Mouse (Mus musculus) large intestine, adult 2 months (tissue): ENCODE measurements around the gene Pcbd1. TPM values are rescaled to one million over a fixed set of nuclear protein-coding genes. Genes with fewer than 3 reads are reported as not detected.

Experiments
- DNase-seq: peaks from one replicate; pipeline ENCODE4 v3.0.0-alpha.2; 2012; ENCODE audit warnings: low read depth, low spot score
- WGBS: fragments of 180-500 bp; shearing (Covaris S2); methylation state at CpG from one replicate; pipeline ENCODE4 v1.1.7; 2018; 5-methylcytosine and 5-hydroxymethylcytosine counted together
- polyA plus RNA-seq: library from polyadenylated mRNA; depleted of rRNA; stranded (reverse); fragments of >200 nt; gene quantifications from 2 replicates; pipeline ENCODE4 v1.2.3, GENCODE M21; 2012; rRNA removed

The Pcbd1 gene
- 60.3 and 60.5 TPM in 2 replicates for polyA plus RNA-seq

GRCm38 (mm10) chr10:61089170-61090142, at the start of gene Pcbd1:
TSS of gene Pcbd1 (plus strand) at chr10:61089331.
- peak; percentile 31 for DNase-seq
- 6% methylated on average over 33 of the region's 33 CpGs for WGBS

GRCm38 (mm10) chr10:61039657-61040056, 49.5 kb upstream of the Pcbd1 start:
- WGBS: 70% methylated on average over 12 of the region's 12 CpGs
- no peak for DNase-seq

GRCm38 (mm10) chr10:61045081-61045480, 44.0 kb upstream of the Pcbd1 start:
- 15% methylated on average over 8 of the region's 8 CpGs for WGBS
- DNase-seq: no peak

- peak; percentile 33 for DNase-seq
- WGBS: 57% methylated on average over 14 of the region's 14 CpGs
These were observed 37.0 kb upstream of the Pcbd1 start for GRCm38 (mm10) chr10:61051993-61052613.

- 93% methylated on average over 7 of the region's 7 CpGs for WGBS
These were observed 32.5 kb upstream of the Pcbd1 start for GRCm38 (mm10) chr10:61056661-61057060.

GRCm38 (mm10) chr10:61059101-61059500, 30.0 kb upstream of the Pcbd1 start:
- no peak for DNase-seq
- WGBS: 0% methylated on average over 1 of the region's 1 CpGs

More at GRCm38 (mm10) chr10:61056661-61057060, 32.5 kb upstream of the Pcbd1 start:
- no peak for DNase-seq

- peak; percentile 38 for DNase-seq
- 22% methylated on average over 6 of the region's 6 CpGs for WGBS
These were observed 29.5 kb upstream of the Pcbd1 start for GRCm38 (mm10) chr10:61059543-61060110.

- 78% methylated on average over 10 of the region's 10 CpGs for WGBS
These were observed 25.8 kb upstream of the Pcbd1 start for GRCm38 (mm10) chr10:61063271-61063864.

GRCm38 (mm10) chr10:61064635-61065034, 24.5 kb upstream of the Pcbd1 start:
- 45% methylated on average over 8 of the region's 8 CpGs for WGBS
- DNase-seq: no peak

More at GRCm38 (mm10) chr10:61063271-61063864, 25.8 kb upstream of the Pcbd1 start:
- no peak for DNase-seq

GRCm38 (mm10) chr10:61065287-61066005, 23.7 kb upstream of the Pcbd1 start:
- DNase-seq: no peak
- WGBS: 59% methylated on average over 13 of the region's 13 CpGs

GRCm38 (mm10) chr10:61068436-61069192, 20.5 kb upstream of the Pcbd1 start:
- 23% methylated on average over 8 of the region's 8 CpGs for WGBS
- no peak for DNase-seq

- WGBS: 26% methylated on average over 13 of the region's 13 CpGs
- no peak for DNase-seq
These were observed 19.9 kb upstream of the Pcbd1 start for GRCm38 (mm10) chr10:61069248-61069647.

- DNase-seq: no peak
- WGBS: 14% methylated on average over 16 of the region's 16 CpGs
These were observed 16.8 kb upstream of the Pcbd1 start for GRCm38 (mm10) chr10:61072324-61072723.

GRCm38 (mm10) chr10:61074643-61075042, 14.5 kb upstream of the Pcbd1 start:
- whole genome bisulfite sequencing: 17% methylated on average over 1 of the region's 1 CpGs
- DNase-seq: no peak

GRCm38 (mm10) chr10:61075607-61076006, 13.5 kb upstream of the Pcbd1 start:
- WGBS: 94% methylated on average over 3 of the region's 3 CpGs

GRCm38 (mm10) chr10:61080227-61080930, 8.8 kb upstream of the Pcbd1 start:
- no peak for DNase-seq

More at GRCm38 (mm10) chr10:61075607-61076006, 13.5 kb upstream of the Pcbd1 start:
- no peak for DNase-seq

GRCm38 (mm10) chr10:61080931-61081255, 8.2 kb upstream of the Pcbd1 start:
- 21% methylated on average over 11 of the region's 11 CpGs for WGBS

More at GRCm38 (mm10) chr10:61080227-61080930, 8.8 kb upstream of the Pcbd1 start:
- WGBS: 30% methylated on average over 14 of the region's 14 CpGs

GRCm38 (mm10) chr10:61085364-61085763, 3.8 kb upstream of the Pcbd1 start:
- DNase-seq: no peak
- WGBS: 77% methylated on average over 2 of the region's 2 CpGs

More at GRCm38 (mm10) chr10:61080931-61081255, 8.2 kb upstream of the Pcbd1 start:
- no peak for DNase-seq
